Mouse (Mus musculus) retina, adult 2 months (tissue): Measurements from ENCODE around the gene Mtnr1b.
"Not testable (repeated sequence)": the region's sequence is repeated elsewhere in the genome, so short reads cannot be mapped to it uniquely, and the experiment has no call there.

Experiments
- DNase-seq: peaks from one replicate; pipeline ENCODE4 v3.0.0-alpha.2; 2012; ENCODE audit warnings: low read depth, low spot score

The Mtnr1b gene

GRCm38 (mm10) chr9:15874506-15875160, at the start of gene Mtnr1b:
Mtnr1b (minus strand) TSS chr9:15874556.
- no peak for DNase-seq

- DNase-seq: no peak
Observed at GRCm38 (mm10) chr9:15920271-15920670, 45.9 kb upstream of the Mtnr1b start.

GRCm38 (mm10) chr9:15919373-15920005, 45.1 kb upstream of the Mtnr1b start:
- DNase-seq: no peak

GRCm38 (mm10) chr9:15916600-15916999, 42.2 kb upstream of the Mtnr1b start:
- DNase-seq: no peak

GRCm38 (mm10) chr9:15912735-15913134, 38.4 kb upstream of the Mtnr1b start:
- DNase-seq: no peak

GRCm38 (mm10) chr9:15909397-15910113, 35.2 kb upstream of the Mtnr1b start:
- DNase-seq: no peak

GRCm38 (mm10) chr9:15903948-15904750, 29.8 kb upstream of the Mtnr1b start:
- DNase-seq: no peak

- no peak for DNase-seq
Observed at GRCm38 (mm10) chr9:15898112-15898511, 23.8 kb upstream of the Mtnr1b start.

- DNase-seq: no peak
Observed at GRCm38 (mm10) chr9:15886756-15887155, 12.4 kb upstream of the Mtnr1b start.

- DNase-seq: no peak
Observed at GRCm38 (mm10) chr9:15880754-15881153, 6.4 kb upstream of the Mtnr1b start.

GRCm38 (mm10) chr9:15880160-15880603, 5.8 kb upstream of the Mtnr1b start:
- peak; percentile 16 for DNase-seq

GRCm38 (mm10) chr9:15870013-15870412, 4.3 kb downstream of the Mtnr1b start:
- DNase-seq: no peak

- DNase-seq: no peak
Observed at GRCm38 (mm10) chr9:15869456-15869855, 4.9 kb downstream of the Mtnr1b start.

- no peak for DNase-seq
Observed at GRCm38 (mm10) chr9:15866280-15867072, 7.9 kb downstream of the Mtnr1b start.

- no peak for DNase-seq
Observed at GRCm38 (mm10) chr9:15861402-15861801, 13.0 kb downstream of the Mtnr1b start.

- DNase-seq: no peak
Observed at GRCm38 (mm10) chr9:15850749-15851148, 23.6 kb downstream of the Mtnr1b start.

GRCm38 (mm10) chr9:15845390-15845789, 29.0 kb downstream of the Mtnr1b start:
- no peak for DNase-seq

- not testable (repeated sequence) for DNase-seq
Observed at GRCm38 (mm10) chr9:15844936-15845335, 29.4 kb downstream of the Mtnr1b start.

GRCm38 (mm10) chr9:15813002-15813911, 61.1 kb downstream of the Mtnr1b start:
- no peak for DNase-seq

- DNase-seq: no peak
Observed at GRCm38 (mm10) chr9:15804296-15804695, 70.1 kb downstream of the Mtnr1b start.
